Mouse (Mus musculus): ENCODE results near the gene Fam124b.

Fam124b gene

GRCm38 (mm10) chr1:80177651-80178382 is 40.5 kb downstream of the Fam124b start:
- peak; percentile 15 for DNase-seq (ENCODE audit: low read depth)

DNA sequence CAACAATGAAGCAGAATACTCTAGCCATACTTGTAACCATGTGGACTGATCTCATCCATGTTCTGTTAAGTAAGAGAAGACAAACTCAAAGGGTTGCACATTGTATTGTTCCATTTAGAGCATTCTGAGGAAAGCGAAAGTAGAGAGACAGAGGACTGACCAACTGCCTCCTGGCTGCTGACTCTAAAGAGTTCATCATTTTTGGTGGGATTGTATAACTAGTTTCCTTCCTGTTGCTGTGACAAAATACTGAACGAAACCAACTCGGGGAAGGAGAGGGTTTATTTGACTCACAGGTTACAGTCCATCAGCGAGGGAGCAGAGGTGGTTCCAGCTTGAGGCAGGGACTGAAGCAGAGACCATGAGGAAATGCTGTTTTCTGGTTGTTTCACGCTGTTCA is 50.6 kb downstream of the Fam124b start:
- no peak for DNase-seq (ENCODE audit: low read depth)

DNA sequence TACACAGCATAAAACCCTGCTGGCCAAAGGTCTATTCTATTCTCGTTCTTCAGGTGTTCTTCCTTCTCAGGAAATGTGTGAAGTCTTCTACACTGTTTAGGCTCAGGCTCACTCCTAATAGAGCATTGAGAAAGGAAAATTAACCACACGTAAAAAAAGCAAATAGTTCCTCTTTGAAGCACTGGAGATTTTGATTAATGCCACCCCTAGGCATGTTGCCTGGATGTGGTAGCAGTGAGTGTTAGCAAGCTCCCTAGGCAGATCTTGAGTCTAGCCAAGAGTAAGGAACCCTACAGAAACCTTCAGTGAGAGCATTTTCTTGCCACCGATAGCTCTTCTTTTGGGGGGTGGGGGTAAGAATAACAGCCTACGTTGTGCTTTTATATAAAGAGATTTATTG is 51.7 kb downstream of the Fam124b start:
- DNase-seq (ENCODE audit: low read depth): no peak

GRCm38 (mm10) chr1:80165391-80165790 is 52.9 kb downstream of the Fam124b start:
- DNase-seq (ENCODE audit: low read depth): no peak

- DNase-seq (ENCODE audit: low read depth): no peak
These were observed 55.3 kb downstream of the Fam124b start for GRCm38 (mm10) chr1:80162943-80163342.

DNA sequence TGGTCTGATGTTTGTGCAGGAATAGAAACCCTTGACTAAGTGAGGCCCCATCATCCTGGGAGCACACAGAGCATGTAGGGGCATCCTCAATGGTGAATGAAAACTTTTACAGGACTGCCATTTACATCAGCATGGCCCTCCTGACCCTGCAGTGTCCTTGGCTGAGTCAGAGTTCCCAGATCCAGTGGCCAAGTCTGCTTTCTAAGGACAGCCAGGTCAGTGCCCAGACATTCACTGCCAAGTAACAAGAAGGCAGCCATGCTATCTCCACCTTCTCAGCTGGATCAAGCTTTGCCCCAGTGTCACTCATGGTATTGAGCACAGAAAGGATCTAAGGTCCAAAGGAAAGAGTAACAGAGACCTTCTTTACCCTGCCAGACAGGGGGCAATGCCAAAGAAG is 58.7 kb downstream of the Fam124b start:
- no peak for DNase-seq (ENCODE audit: low read depth)

- no peak for DNase-seq (ENCODE audit: low read depth)
These were observed 63.4 kb downstream of the Fam124b start for GRCm38 (mm10) chr1:80154902-80155301.

DNA sequence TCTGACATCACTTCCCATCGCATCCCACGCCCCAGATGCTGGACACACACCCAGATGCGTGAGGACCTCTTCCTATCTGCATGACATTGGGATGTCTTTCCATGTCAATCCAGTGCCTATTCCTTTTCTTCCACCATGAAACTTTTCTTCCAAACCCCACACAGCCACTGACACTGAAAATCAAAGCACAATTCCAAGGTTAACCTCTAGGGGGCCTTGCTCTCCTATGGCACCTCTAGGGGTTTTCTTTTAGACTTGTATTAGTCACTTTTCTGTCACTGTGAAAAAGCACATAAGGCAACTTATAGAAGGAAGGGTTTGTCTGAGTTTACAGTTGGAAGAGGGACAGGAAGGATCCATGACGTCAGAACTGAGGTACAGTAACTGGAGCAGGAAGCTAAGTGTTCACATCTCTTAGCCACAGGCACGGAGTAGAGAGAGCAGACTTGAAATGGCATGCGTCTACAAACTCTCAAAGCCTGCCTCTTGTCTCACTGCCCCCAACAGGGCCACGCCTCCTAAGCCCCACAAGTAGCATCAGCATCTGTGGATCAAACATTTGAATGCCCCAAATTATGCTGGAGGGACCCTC is 65.1 kb downstream of the Fam124b start:
- no peak for DNase-seq (ENCODE audit: low read depth)

DNA sequence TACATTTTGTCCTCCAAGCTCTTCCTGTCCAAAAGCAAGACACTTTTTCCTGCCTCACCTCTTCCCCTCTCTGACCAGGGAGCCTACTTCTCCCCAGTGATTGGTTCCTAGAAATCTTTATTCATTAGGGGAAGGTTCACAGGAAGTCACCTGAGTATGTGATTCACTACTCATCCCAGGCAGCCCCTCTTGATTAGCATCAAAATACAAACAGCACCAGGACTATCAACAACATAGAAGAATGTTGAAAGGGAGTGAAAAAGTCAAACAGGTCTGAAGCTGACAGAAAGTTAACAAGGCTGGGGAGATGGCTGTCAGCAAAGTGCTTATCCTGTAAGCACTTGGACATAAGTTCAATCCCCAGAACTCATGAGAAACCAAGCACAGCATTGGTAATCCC is 67.6 kb downstream of the Fam124b start:
- no peak for DNase-seq (ENCODE audit: low read depth)
